In the genomic region with DNA sequence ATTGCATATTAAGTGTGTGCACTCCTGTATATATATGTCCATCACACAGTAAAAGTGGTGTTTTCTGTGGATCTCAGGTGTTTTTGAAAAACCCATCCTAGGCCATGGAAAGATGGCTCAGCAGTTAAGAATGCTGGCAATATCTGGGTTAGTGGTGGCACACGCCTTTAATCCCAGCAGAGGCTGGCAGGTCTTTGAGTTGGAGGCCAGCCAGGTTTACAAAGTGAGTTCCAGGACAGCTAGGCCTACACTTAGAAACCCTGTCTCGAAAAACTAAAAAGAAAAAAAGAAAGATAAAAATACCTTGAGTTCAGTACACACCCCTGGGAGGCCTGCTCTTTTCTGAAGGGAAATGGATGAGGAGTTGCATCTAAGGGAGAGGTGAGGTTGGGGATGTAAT, we compare ENCODE assay signal across 13 mouse cellular contexts.
DNase-seq lines count a peak whose midpoint lies in the region; ATAC-seq lines count a peak whose summit lies in the region.
"Had no signal": no experiment of that assay in that cellular context is flagged by ENCODE, and none has a peak within 500 bp of the region (broad histone marks: within the 10 kb centered on the region; RNA-seq: fewer than 3 reads in every experiment).

No protein-coding gene starts in this region.

- no peak overlapping the region for H3K9ac ChIP-seq in stomach, embryonic 16.5 days (ENCODE audit: low read length)
- H3K9ac ChIP-seq in hindbrain, embryonic 12.5 days, result no peak overlapping the region
- H3K9ac ChIP-seq: hindbrain, embryonic 13.5 days; limb, embryonic 12.5 days; stomach, embryonic 15.5 days had no signal

- H3K9me3 ChIP-seq in stomach, embryonic 16.5 days (replicated peaks; ENCODE audit: control insufficient read depth, low read length), result no peaks in the 10 kb centered on the region
- H3K9me3 ChIP-seq in hindbrain, embryonic 12.5 days (replicated peaks), result no peaks in the 10 kb centered on the region
- H3K9me3 ChIP-seq: embryonic facial prominence, embryonic 10.5 days; hindbrain, embryonic 13.5 days; limb, embryonic 12.5 days; stomach, embryonic 15.5 days had no signal

- peak overlapping the region; percentile 39; the same call in 1 of the 2 replicates for H3K27ac ChIP-seq in stomach, embryonic 16.5 days (ENCODE audit: low read length)
- no peak overlapping the region for H3K27ac ChIP-seq in hindbrain, embryonic 12.5 days
- H3K27ac ChIP-seq: embryonic facial prominence, embryonic 10.5 days; hindbrain, embryonic 13.5 days; limb, embryonic 12.5 days had no signal

- H3K4me3 ChIP-seq in stomach, embryonic 16.5 days (replicated peaks; ENCODE audit: low read length), result no peak overlapping the region
- no peak overlapping the region for H3K4me3 ChIP-seq in hindbrain, embryonic 12.5 days
- H3K4me3 ChIP-seq: embryonic facial prominence, embryonic 10.5 days; hindbrain, embryonic 13.5 days; limb, embryonic 12.5 days; stomach, embryonic 15.5 days had no signal

- H3K36me3 ChIP-seq in stomach, embryonic 16.5 days (ENCODE audit: control insufficient read depth, insufficient read depth, low read length), result no peaks in the 10 kb centered on the region
- H3K36me3 ChIP-seq in hindbrain, embryonic 12.5 days, result no peaks in the 10 kb centered on the region
- H3K36me3 ChIP-seq: limb, embryonic 12.5 days; stomach, embryonic 15.5 days had no signal

- no peak overlapping the region for H3K4me2 ChIP-seq in stomach, embryonic 16.5 days (ENCODE audit: low read depth, low read length)
- H3K4me2 ChIP-seq in hindbrain, embryonic 12.5 days (replicated peaks), result no peak overlapping the region
- H3K4me2 ChIP-seq: hindbrain, embryonic 13.5 days; limb, embryonic 12.5 days; stomach, embryonic 15.5 days had no signal

- 27% methylated on average over 2 of the region's 2 CpGs for WGBS in stomach, embryonic 16.5 days
- WGBS in hindbrain, embryonic 12.5 days, result 84% methylated on average over 2 of the region's 2 CpGs

- peak; percentile 40; the same call in 1 of the 2 replicates for ATAC-seq in stomach, embryonic 16.5 days (ENCODE audit: insufficient read depth, low FRiP score)
- no peak for ATAC-seq in hindbrain, embryonic 12.5 days (ENCODE audit: low FRiP score)

- peak; percentile 28 for DNase-seq in gastrocnemius, postnatal 10 days
- no peak for DNase-seq in gastrocnemius, adult 8-10 months (ENCODE audit: low spot score in 2 of 2)
- DNase-seq in lung, adult 18-20 months, result peak; percentile 40 to 54
- no peak for DNase-seq in lung, postnatal 4 days
- DNase-seq in cerebellum, postnatal 14 days, result peak; percentile 37 to 57
- no peak for DNase-seq in thymus, postnatal 0 days (ENCODE audit: low spot score)
- DNase-seq: kidney, adult 11 months had no signal

- H3K4me1 ChIP-seq in stomach, embryonic 16.5 days (ENCODE audit: control insufficient read depth, insufficient read depth, low read length), result peaks cover 20% of the 10 kb centered on the region; the same call in 1 of the 2 replicates
- H3K4me1 ChIP-seq in hindbrain, embryonic 12.5 days, result 0 out of 2 replicates have a peak, but pooled peaks cover 2% of the 10 kb centered on the region
- H3K4me1 ChIP-seq: embryonic facial prominence, embryonic 10.5 days; limb, embryonic 12.5 days; stomach, embryonic 15.5 days had no signal

- H3K27me3 ChIP-seq in stomach, embryonic 16.5 days (ENCODE audit: control insufficient read depth, insufficient read depth, low read length), result no peaks in the 10 kb centered on the region
- no peaks in the 10 kb centered on the region for H3K27me3 ChIP-seq in hindbrain, embryonic 12.5 days
- H3K27me3 ChIP-seq: hindbrain, embryonic 13.5 days; limb, embryonic 12.5 days; stomach, embryonic 15.5 days had no signal

Comparison
In these comparisons a context has a peak if more than half of its experiments do, and no peak if none do; other contexts are left out.
1. DNase-seq: peak in gastrocnemius, postnatal 10 days (single experiment), lung, adult 18-20 months (2 of 2) and cerebellum, postnatal 14 days (2 of 2); none in gastrocnemius, adult 8-10 months (0 of 2), lung, postnatal 4 days (0 of 2) and thymus, postnatal 0 days (single experiment).